In genomic region chr1:73541371-73541770, GRCm38 (mm10) we compare ENCODE assay signal across 13 mouse cellular contexts.
A peak's percentile ranks its signal among the peaks of the same experiment; 100 is the strongest.
DNase-seq lines count a peak whose midpoint lies in the region; ATAC-seq and TF ChIP-seq lines count a peak whose summit lies in the region.
"Had no signal": no experiment of that assay in that cellular context is flagged by ENCODE, and none has a peak within 500 bp of the region (broad histone marks: within the 10 kb centered on the region; RNA-seq: fewer than 3 reads in every experiment).

No protein-coding gene starts in this region.

- no peak for ATAC-seq in hindbrain, embryonic 12.5 days (ENCODE audit: low FRiP score)
- ATAC-seq: hindbrain, postnatal 0 days had no signal

- peak; percentile 14 for DNase-seq in adrenal gland, postnatal 14 days
- no peak for DNase-seq in adrenal gland, adult (ENCODE audit: inconsistent age in 2 of 2, low spot score in 1 of 2)
- peak; percentile 47 for DNase-seq in lung, postnatal 10 days
- DNase-seq in lung, postnatal 25 days (ENCODE audit: low spot score), result no peak
- peak; percentile 85 for DNase-seq in kidney, adult 2 months
- peak; percentile 46 for DNase-seq in kidney, postnatal 14 days
- no peak for DNase-seq in c-Kit-positive CD71-positive TER-119-positive erythroid progenitor cells, embryonic 14.5 days (ENCODE audit: low spot score)
- DNase-seq: heart, postnatal 4 days; right cerebral cortex, postnatal 25 days had no signal

- H3K9me3 ChIP-seq in hindbrain, embryonic 12.5 days (replicated peaks), result no peaks in the 10 kb centered on the region

- TF ChIP-seq CTCF in kidney, adult 2 months (conservative IDR thresholded peaks at IDR 0.05; ENCODE audit: insufficient read depth, insufficient read length, low read depth, low read length), result no peak

- H3K36me3 ChIP-seq in kidney, adult 2 months (ENCODE audit: control insufficient read depth, insufficient read depth, low read length), result no peaks in the 10 kb centered on the region
- no peaks in the 10 kb centered on the region for H3K36me3 ChIP-seq in hindbrain, embryonic 12.5 days

- 29% methylated on average over 5 of the region's 5 CpGs for WGBS in kidney, adult 2 months
- WGBS in hindbrain, embryonic 12.5 days, result 42% methylated on average over 5 of the region's 5 CpGs

- H3K27me3 ChIP-seq in kidney, adult 2 months (replicated peaks; ENCODE audit: control insufficient read depth, insufficient read depth, low read length), result no peaks in the 10 kb centered on the region
- H3K27me3 ChIP-seq in hindbrain, embryonic 12.5 days, result no peaks in the 10 kb centered on the region
- H3K27me3 ChIP-seq: megakaryocyte, embryonic 14.5 days had no signal

- no peak for TF ChIP-seq POLR2A in kidney, adult 2 months (IDR thresholded peaks at IDR 0.05; ENCODE audit: low read depth, low read length)

- H3K9ac ChIP-seq in hindbrain, embryonic 12.5 days, result no peak overlapping the region

- no peak overlapping the region for H3K4me2 ChIP-seq in hindbrain, embryonic 12.5 days (replicated peaks)
- H3K4me2 ChIP-seq: liver, embryonic 11.5 days had no signal

- H3K27ac ChIP-seq in kidney, adult 2 months (ENCODE audit: insufficient read depth, low read depth, low read length), result no peak overlapping the region
- H3K27ac ChIP-seq in hindbrain, embryonic 12.5 days, result no peak overlapping the region
- H3K27ac ChIP-seq: hindbrain, postnatal 0 days had no signal

- no peak overlapping the region for H3K4me3 ChIP-seq in kidney, adult 2 months (ENCODE audit: insufficient read depth, low read depth, low read length)
- no peak overlapping the region for H3K4me3 ChIP-seq in hindbrain, embryonic 12.5 days
- H3K4me3 ChIP-seq: megakaryocyte, embryonic 14.5 days had no signal

- H3K4me1 ChIP-seq in kidney, adult 2 months (ENCODE audit: control insufficient read depth, insufficient read depth, low read length), result peaks cover 10% of the 10 kb centered on the region; the same call in 1 of the 2 replicates
- peaks cover 4% of the 10 kb centered on the region; the same call in 1 of the 2 replicates for H3K4me1 ChIP-seq in hindbrain, embryonic 12.5 days
- H3K4me1 ChIP-seq: megakaryocyte, embryonic 14.5 days had no signal

Comparison
In these comparisons a context has a peak if more than half of its experiments do, and no peak if none do; other contexts are left out.
1. DNase-seq: peak in adrenal gland, postnatal 14 days (single experiment), lung, postnatal 10 days (single experiment), kidney, adult 2 months (single experiment) and kidney, postnatal 14 days (single experiment); none in adrenal gland, adult (0 of 2), lung, postnatal 25 days (single experiment) and c-Kit-positive CD71-positive TER-119-positive erythroid progenitor cells, embryonic 14.5 days (single experiment).